Mouse (Mus musculus) stomach, embryonic 15.5 days (tissue): Measurements from ENCODE around the gene Rhoj. TPM values are rescaled to one million over a fixed set of nuclear protein-coding genes. Genes with fewer than 3 reads are reported as not detected.

Experiments
- ATAC-seq: fragments of 200-750 bp; cut with Nextera tagmentation; 2 replicates; pipeline ENCODE4 v1.8.0; 2017; ENCODE audit warnings: low read depth, moderate number of reproducible peaks, moderate TSS enrichment; ENCODE audit not compliant: insufficient read depth, low FRiP score
- H3K27ac ChIP-seq: fragments of 300-500 bp; sonication (generic); 2 replicates; pipeline ENCODE4 v1.5.1; 2015; ENCODE audit warnings: mild to moderate bottlenecking, inconsistent platforms
- H3K27me3 ChIP-seq: fragments of 300-500 bp; sonication (generic); replicated peaks from 2 replicates; pipeline ENCODE4 v1.6.1; 2015; ENCODE audit warnings: inconsistent platforms
- H3K36me3 ChIP-seq: fragments of 300-500 bp; sonication (generic); 2 replicates; pipeline ENCODE4 v1.6.1; 2015; ENCODE audit warnings: inconsistent platforms
- H3K4me1 ChIP-seq: fragments of 300-500 bp; sonication (generic); 2 replicates; pipeline ENCODE4 v1.6.1; 2015; ENCODE audit warnings: inconsistent platforms
- H3K4me2 ChIP-seq: fragments of 300-500 bp; sonication (generic); 2 replicates; pipeline ENCODE4 v1.6.1; 2015; ENCODE audit warnings: mild to moderate bottlenecking, inconsistent platforms
- H3K4me3 ChIP-seq: fragments of 300-500 bp; sonication (generic); replicated peaks from 2 replicates; pipeline ENCODE4 v1.5.1; 2015; ENCODE audit warnings: inconsistent platforms
- H3K9ac ChIP-seq: fragments of 300-500 bp; sonication (generic); 2 replicates; pipeline ENCODE4 v1.6.1; 2015; ENCODE audit warnings: inconsistent platforms
- H3K9me3 ChIP-seq: fragments of 300-500 bp; sonication (generic); 2 replicates; pipeline ENCODE4 v1.6.1; 2016; ENCODE audit warnings: inconsistent platforms
- WGBS: fragments of 180-500 bp; shearing (Covaris S2); methylation state at CpG from one replicate; pipeline ENCODE4 v1.1.7; 2015; 5-methylcytosine and 5-hydroxymethylcytosine counted together
- polyA plus RNA-seq: library from polyadenylated mRNA; unstranded; fragments of >200 nt; fragmentation: Nextera tagmentation; extraction: Ambion mirVana; gene quantifications from 2 replicates; pipeline ENCODE4 v1.2.1, GENCODE M21; 2015

Gene Rhoj
- polyA plus RNA-seq, 1 experiment from 2014 or later: 59.1 TPM

- Histone ChIP-seq H3K27me3 (no peaks in the 10 kb centered on the region), H3K4me3 (no peak overlapping the region), H3K36me3 (no peaks in the 10 kb centered on the region), H3K4me1 (peaks cover 5% of the 10 kb centered on the region; the same call in 1 of the 2 replicates), H3K4me2 (no peak overlapping the region; the same call in 1 of the 2 replicates), H3K27ac (peak overlapping the region; percentile 57; the same call in 1 of the 2 replicates), H3K9ac (no peak overlapping the region), H3K9me3 (no peaks in the 10 kb centered on the region)
- ATAC-seq: no peak; the same call in 1 of the 2 replicates
- WGBS: 33% methylated on average over 7 of the region's 7 CpGs
Observed at GRCm38 (mm10) chr12:75351846-75352245, 43.7 kb downstream of the Rhoj start.

- H3K27me3 ChIP-seq: no peaks in the 10 kb centered on the region
- no peaks in the 10 kb centered on the region for H3K36me3 ChIP-seq
- peak overlapping the region; percentile 57 for H3K27ac ChIP-seq
- no peaks in the 10 kb centered on the region for H3K9me3 ChIP-seq
- H3K4me3 ChIP-seq: no peak overlapping the region
- peak; percentile 83 for ATAC-seq
- 19% methylated on average over 6 of the region's 6 CpGs for WGBS
- H3K9ac ChIP-seq: no peak overlapping the region
- H3K4me2 ChIP-seq: peak overlapping the region; percentile 6; the same call in 1 of the 2 replicates
- H3K4me1 ChIP-seq: peaks cover 5% of the 10 kb centered on the region; the same call in 1 of the 2 replicates
Observed at GRCm38 (mm10) chr12:75352410-75352809, 44.3 kb downstream of the Rhoj start.

GRCm38 (mm10) chr12:75354354-75354753 is 46.2 kb downstream of the Rhoj start:
- ATAC-seq: no peak
- peaks cover 5% of the 10 kb centered on the region; the same call in 1 of the 2 replicates for H3K4me1 ChIP-seq
- WGBS: 56% methylated on average over 7 of the region's 7 CpGs
- H3K27me3 ChIP-seq: no peaks in the 10 kb centered on the region
- no peaks in the 10 kb centered on the region for H3K36me3 ChIP-seq
- H3K27ac ChIP-seq: no peak overlapping the region
- no peak overlapping the region for H3K4me3 ChIP-seq
- H3K4me2 ChIP-seq: no peak overlapping the region
- H3K9me3 ChIP-seq: no peaks in the 10 kb centered on the region
- no peak overlapping the region for H3K9ac ChIP-seq

GRCm38 (mm10) chr12:75357781-75358180 is 49.7 kb downstream of the Rhoj start:
- H3K4me1 ChIP-seq: peaks cover 5% of the 10 kb centered on the region; the same call in 1 of the 2 replicates
- H3K9ac ChIP-seq: no peak overlapping the region
- H3K9me3 ChIP-seq: no peaks in the 10 kb centered on the region
- H3K27me3 ChIP-seq: no peaks in the 10 kb centered on the region
- ATAC-seq: no peak
- no peak overlapping the region for H3K4me3 ChIP-seq
- 87% methylated on average over 4 of the region's 4 CpGs for WGBS
- H3K4me2 ChIP-seq: no peak overlapping the region
- no peaks in the 10 kb centered on the region for H3K36me3 ChIP-seq
- H3K27ac ChIP-seq: no peak overlapping the region

GRCm38 (mm10) chr12:75358714-75359113 is 50.6 kb downstream of the Rhoj start:
- Histone ChIP-seq H3K9me3 (no peaks in the 10 kb centered on the region), H3K4me3 (no peak overlapping the region), H3K4me1 (no peaks in the 10 kb centered on the region), H3K27ac (no peak overlapping the region; the same call in 1 of the 2 replicates), H3K9ac (no peak overlapping the region), H3K36me3 (no peaks in the 10 kb centered on the region), H3K4me2 (no peak overlapping the region), H3K27me3 (no peaks in the 10 kb centered on the region)
- 56% methylated on average over 4 of the region's 4 CpGs for WGBS
- no peak for ATAC-seq

- Histone ChIP-seq H3K4me2 (no peak overlapping the region), H3K9me3 (no peaks in the 10 kb centered on the region), H3K9ac (no peak overlapping the region), H3K36me3 (no peaks in the 10 kb centered on the region), H3K4me3 (no peak overlapping the region), H3K27ac (no peak overlapping the region), H3K4me1 (no peaks in the 10 kb centered on the region), H3K27me3 (no peaks in the 10 kb centered on the region)
- ATAC-seq: no peak
- 53% methylated on average over 2 of the region's 2 CpGs for WGBS
Observed at GRCm38 (mm10) chr12:75359500-75359899, 51.4 kb downstream of the Rhoj start.

GRCm38 (mm10) chr12:75359921-75360482 is 51.9 kb downstream of the Rhoj start:
- Histone ChIP-seq H3K27ac (no peak overlapping the region), H3K4me2 (no peak overlapping the region)
- ATAC-seq: no peak

GRCm38 (mm10) chr12:75362456-75362855 is 54.3 kb downstream of the Rhoj start:
- no peaks in the 10 kb centered on the region for H3K4me1 ChIP-seq
- H3K9ac ChIP-seq: no peak overlapping the region
- no peak for ATAC-seq
- no peak overlapping the region for H3K4me2 ChIP-seq
- H3K4me3 ChIP-seq: no peak overlapping the region
- no peak overlapping the region for H3K27ac ChIP-seq
- H3K36me3 ChIP-seq: no peaks in the 10 kb centered on the region
- no peaks in the 10 kb centered on the region for H3K9me3 ChIP-seq
- no peaks in the 10 kb centered on the region for H3K27me3 ChIP-seq
- 91% methylated on average over 16 of the region's 16 CpGs for WGBS

More at GRCm38 (mm10) chr12:75359921-75360482, 51.9 kb downstream of the Rhoj start:
- no peaks in the 10 kb centered on the region for H3K4me1 ChIP-seq
- no peaks in the 10 kb centered on the region for H3K9me3 ChIP-seq
- WGBS: 70% methylated on average over 5 of the region's 5 CpGs
- H3K36me3 ChIP-seq: no peaks in the 10 kb centered on the region
- no peak overlapping the region for H3K9ac ChIP-seq
- H3K27me3 ChIP-seq: no peaks in the 10 kb centered on the region
- no peak overlapping the region for H3K4me3 ChIP-seq

- 93% methylated on average over 4 of the region's 4 CpGs for WGBS
- H3K9me3 ChIP-seq: no peaks in the 10 kb centered on the region
- H3K36me3 ChIP-seq: no peaks in the 10 kb centered on the region
- no peak overlapping the region for H3K9ac ChIP-seq
- no peak overlapping the region for H3K4me3 ChIP-seq
- H3K4me1 ChIP-seq: no peaks in the 10 kb centered on the region
- no peaks in the 10 kb centered on the region for H3K27me3 ChIP-seq
- no peak overlapping the region for H3K4me2 ChIP-seq
- no peak for ATAC-seq
- no peak overlapping the region for H3K27ac ChIP-seq
Observed at GRCm38 (mm10) chr12:75364416-75364815, 56.3 kb downstream of the Rhoj start.

GRCm38 (mm10) chr12:75365621-75366124 is 57.6 kb downstream of the Rhoj start:
- Histone ChIP-seq H3K4me1 (no peaks in the 10 kb centered on the region), H3K4me3 (no peak overlapping the region), H3K4me2 (no peak overlapping the region), H3K27me3 (no peaks in the 10 kb centered on the region), H3K9ac (no peak overlapping the region), H3K36me3 (no peaks in the 10 kb centered on the region), H3K9me3 (no peaks in the 10 kb centered on the region), H3K27ac (no peak overlapping the region)
- ATAC-seq: no peak
- 75% methylated on average over 14 of the region's 14 CpGs for WGBS

GRCm38 (mm10) chr12:75367371-75367770 is 59.2 kb downstream of the Rhoj start:
- 89% methylated on average over 6 of the region's 6 CpGs for WGBS
- H3K27ac ChIP-seq: no peak overlapping the region
- no peak overlapping the region for H3K4me3 ChIP-seq
- no peaks in the 10 kb centered on the region for H3K27me3 ChIP-seq
- ATAC-seq: no peak
- H3K4me2 ChIP-seq: no peak overlapping the region
- no peak overlapping the region for H3K9ac ChIP-seq
- no peaks in the 10 kb centered on the region for H3K4me1 ChIP-seq
- H3K9me3 ChIP-seq: no peaks in the 10 kb centered on the region
- no peaks in the 10 kb centered on the region for H3K36me3 ChIP-seq

- ATAC-seq: no peak
- H3K9me3 ChIP-seq: no peaks in the 10 kb centered on the region
- no peak overlapping the region for H3K9ac ChIP-seq
- WGBS: 81% methylated on average over 5 of the region's 5 CpGs
- H3K27me3 ChIP-seq: no peaks in the 10 kb centered on the region
- no peaks in the 10 kb centered on the region for H3K36me3 ChIP-seq
- H3K4me1 ChIP-seq: no peaks in the 10 kb centered on the region
- no peak overlapping the region for H3K4me2 ChIP-seq
- no peak overlapping the region for H3K4me3 ChIP-seq
- H3K27ac ChIP-seq: no peak overlapping the region
Observed at GRCm38 (mm10) chr12:75368527-75368926, 60.4 kb downstream of the Rhoj start.
